Mouse (Mus musculus) lung, postnatal 4 days (tissue): ENCODE measurements around the gene Mrpl10.

Experiments used
- DNase-seq, 2 experiments: peaks; one replicate each; pipeline ENCODE4 v3.0.0; 2021

The Mrpl10 gene

DNA sequence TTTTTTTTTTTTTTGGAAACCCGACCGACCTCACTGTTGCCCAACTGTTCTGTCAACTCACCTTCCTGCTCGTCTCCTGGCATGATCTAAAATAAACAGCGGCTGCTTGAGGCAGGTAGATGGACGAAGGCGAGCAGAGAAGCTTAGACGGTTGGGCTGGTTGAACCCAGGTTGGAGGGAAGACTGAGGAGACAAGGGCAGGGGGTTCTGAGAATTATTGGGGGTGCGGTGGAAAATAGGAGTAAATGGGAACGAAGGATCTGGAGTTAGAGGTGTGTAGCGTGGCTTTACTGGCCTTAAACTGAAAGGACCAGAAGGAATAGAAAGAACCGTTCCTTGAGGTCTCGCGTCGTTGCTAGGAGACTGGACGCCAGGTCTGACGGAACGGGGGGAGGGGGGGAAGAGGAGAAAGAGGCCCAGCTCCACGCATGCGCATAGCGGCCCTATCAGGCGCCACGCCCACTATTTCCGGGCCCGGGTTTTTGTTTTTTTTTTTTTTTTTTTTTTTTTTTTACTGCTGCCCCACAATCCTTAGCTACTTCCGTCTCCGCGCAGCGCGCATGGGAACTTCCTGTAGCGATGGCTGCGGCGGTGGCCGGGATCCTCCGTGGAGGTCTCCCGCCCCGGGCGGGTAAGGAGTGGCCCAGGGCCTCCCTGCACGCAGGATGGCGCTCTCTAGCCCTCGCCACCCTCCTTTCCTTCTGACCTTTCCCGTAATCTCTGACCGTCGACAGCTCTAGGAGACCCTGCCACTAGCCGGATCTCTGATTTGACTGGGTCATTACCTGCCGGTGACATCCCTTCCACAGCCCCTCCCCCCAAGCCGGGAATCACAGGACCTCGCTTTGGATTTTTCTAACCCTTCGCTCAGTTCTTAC lies at the start of gene Mrpl10, which contains the start of gene Lrrc46:
Gene Mrpl10 (plus strand): TSS at position 539 of the 878 bp plus-strand sequence.
Gene Lrrc46 (minus strand): TSS at position 386 of the 878 bp plus-strand sequence.
- peak; percentile 90 to 91 for DNase-seq

DNA sequence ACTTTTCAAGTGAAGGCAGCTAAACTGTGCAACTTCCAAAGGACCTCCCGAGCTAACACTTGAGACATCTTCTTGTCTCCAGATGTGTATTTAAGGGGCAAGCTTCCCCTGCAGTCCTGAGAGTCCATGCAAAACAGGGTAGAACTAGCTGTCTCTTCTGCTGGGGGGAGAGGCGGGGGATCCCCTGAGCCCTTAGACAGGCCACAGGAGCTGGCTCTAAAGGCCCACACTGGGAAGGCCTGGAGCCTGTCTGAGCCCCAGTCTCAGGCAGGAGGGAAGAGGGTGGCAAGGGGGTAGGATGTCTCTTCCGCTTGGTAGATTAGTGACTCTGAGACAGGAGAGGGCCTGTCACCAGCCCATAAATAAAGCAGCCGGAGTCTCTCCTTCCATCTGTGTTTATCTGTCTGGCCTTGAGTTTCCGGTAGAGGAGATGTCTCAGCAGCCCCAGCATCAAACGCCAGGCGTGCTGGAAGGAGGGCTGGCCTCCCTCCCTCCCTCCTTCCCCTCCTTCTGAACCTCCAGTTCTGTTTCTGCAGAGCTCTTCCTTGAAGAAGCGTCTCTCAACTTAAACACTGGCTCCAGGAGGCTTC lies 48.5 kb upstream of the Mrpl10 start:
- DNase-seq: peak; percentile 43 to 72

DNA sequence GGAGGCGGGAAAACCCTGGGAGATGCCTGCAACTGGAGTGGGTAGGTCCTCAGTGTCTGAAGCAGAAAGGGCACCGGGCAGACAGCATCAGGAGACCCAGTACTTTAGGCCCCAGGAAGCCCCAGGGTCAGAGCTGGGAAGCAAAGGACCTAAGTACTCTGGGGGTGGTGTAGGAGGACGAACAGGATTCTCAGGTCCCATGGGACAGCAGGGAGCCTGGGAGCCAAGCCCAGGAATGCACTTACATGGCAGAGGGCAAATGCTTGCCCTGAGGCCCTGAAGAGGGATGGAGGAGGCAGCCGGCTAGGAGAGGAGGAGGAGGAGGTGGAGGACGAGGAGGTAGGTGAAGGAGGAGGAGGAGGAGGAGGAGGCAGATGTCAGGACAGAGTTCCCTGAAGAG lies 46.3 kb upstream of the Mrpl10 start:
- peak in 1 of 2 experiments; percentile 54 for DNase-seq

DNA sequence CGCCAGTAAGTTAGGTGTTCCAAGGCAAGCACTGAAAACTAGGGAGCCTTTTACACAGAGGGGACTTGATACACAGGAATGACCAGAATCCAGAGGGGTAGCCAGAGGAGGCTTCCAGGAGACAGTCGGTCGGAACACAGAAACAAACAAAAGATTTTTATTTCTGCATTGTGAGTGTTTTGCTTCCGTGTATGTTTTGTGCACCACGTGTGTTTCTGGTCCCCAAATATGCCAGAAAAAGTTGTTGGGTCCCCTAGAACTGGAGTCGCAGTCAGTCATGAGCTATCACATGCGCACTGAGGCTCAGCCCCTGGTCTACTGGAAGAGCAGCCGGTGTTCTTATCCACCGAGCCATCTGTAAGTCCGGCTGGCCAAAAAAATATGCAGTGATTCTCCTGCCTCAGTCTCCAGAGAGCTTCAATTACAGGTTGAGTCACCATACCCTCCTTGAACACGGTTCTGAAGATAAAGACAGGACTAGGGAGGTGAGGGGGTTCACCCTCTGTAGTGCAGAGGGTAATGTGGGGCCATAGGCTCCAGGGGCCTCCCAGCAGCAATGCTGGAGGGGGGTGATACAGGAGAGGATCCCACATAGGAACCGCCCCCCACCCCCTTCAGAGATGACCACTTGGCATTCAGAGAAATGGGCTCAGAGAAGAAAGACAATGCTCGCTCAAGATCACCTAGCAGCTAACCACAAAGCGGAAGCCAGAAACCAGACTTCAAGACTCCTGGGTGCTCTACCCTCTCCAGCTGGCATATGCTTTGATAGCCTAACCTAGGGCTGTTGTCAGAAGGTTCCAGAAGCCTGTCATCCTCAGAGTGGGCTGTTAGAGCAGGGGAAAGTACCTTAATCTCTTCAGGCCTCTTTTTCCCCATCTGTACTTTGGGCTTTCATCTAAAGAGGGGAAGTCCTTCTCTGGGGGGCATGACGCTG lies 45.3 kb upstream of the Mrpl10 start:
- DNase-seq: no peak

DNA sequence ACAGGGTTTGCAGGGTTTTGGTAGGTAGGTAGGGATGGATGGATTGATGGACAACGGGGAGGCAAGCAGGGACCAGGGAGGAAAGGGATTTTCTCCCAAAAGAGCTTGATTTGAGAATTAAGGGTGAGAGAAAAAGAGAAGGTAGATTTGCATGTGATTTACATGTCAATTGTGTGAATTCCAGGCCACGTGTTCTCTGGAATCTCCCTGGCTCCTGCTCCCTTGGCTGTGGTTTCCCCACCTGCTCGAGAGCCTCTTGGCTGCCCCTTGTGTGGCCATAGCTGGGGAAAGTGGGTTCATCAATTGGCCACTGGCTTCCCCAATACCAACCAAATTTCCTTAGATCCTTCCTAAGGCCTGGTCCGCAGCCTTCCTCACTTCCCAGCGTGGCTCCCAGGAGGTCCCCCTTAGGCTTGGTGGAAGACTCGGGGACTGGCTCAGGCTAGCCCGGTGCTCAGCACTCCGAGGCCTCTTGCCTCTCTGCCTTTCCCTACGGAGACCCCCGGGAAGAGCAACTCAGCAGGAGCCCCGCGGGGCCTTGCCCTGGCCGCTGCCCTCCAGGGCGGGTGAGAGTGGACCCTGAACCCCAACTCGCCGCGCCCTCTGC lies 44.5 kb upstream of the Mrpl10 start:
- DNase-seq: no peak

DNA sequence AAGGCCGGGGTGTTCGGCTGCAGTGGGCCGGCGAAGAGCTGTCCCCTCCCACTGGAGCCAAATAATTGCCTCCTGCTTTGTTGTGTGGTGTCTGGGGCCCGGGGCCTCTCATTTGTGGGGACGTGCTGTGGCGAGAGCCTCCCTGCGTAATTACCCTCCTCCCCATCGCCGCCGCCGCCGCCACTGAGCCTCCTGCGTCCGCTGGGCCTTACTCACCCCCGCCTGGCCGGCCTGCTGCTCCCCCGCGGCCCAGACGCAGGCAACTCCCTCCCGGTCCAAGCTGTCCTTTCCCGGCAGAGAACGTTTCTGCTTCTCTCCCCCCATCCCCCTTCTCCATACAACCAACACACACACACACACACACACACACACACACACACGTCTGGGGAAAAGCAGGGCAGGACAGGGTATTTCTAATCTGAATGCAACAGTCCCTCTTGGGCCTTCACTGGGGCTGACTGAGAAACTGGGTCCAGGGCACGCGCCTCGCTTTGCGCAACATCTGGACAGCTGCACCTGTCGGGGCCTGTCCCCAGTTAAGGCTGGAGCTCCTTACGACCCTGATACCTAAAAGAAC lies 43.9 kb upstream of the Mrpl10 start:
- DNase-seq: peak; percentile 51 to 66

DNA sequence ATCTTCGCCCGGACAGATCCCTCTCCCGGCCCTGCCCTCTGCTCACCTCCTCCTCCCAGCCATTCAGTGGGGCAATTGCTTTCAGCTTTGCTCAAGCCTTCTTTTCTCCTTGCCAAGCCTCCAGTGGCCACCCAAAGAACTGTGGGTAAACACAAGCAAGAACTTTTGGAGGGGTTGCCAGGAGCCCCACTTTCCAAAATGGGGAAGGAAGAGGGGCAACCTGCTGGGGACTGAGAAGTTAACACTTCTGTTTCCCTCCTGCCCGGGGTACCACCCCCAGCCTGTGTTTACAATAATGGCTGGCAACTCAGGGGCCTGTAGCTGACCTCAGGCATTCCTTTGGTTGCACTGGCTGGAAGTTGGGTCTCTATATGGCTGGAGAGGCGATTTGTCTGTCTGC lies 38.2 kb upstream of the Mrpl10 start:
- no peak for DNase-seq

DNA sequence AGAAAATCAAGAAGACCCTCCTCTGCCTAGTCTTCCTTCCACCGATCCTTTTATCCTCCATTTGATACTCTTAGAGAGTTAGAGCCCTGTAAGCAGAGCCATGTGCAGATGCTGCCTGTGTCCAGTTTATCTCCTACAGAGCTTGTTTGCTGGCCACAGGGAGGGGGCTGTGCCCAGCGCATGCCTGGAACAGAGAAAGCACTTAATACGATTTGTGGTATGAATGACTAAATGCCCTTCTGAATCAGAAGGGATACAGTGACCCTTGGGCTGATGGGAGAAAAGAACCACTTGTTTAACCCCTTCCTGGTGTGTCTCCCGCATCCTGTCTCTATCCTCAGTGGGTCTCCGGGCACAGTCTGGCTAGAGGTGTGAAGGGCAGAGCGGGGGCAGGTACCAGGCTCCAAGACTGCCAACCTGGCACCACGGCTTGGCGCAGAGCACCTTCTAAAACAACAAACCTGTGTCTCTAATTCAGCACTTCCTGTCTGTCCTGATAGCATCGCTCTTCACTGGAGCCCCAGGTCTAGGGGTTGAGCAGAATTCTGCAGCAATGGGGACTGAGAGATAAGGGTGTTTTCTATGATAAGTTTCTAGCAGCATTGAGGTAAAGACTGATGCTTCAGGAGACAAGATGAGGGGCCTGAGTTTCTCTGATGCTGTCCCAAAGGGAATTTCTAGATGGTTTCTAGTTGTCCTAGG lies 34.1 kb upstream of the Mrpl10 start:
- DNase-seq: no peak

DNA sequence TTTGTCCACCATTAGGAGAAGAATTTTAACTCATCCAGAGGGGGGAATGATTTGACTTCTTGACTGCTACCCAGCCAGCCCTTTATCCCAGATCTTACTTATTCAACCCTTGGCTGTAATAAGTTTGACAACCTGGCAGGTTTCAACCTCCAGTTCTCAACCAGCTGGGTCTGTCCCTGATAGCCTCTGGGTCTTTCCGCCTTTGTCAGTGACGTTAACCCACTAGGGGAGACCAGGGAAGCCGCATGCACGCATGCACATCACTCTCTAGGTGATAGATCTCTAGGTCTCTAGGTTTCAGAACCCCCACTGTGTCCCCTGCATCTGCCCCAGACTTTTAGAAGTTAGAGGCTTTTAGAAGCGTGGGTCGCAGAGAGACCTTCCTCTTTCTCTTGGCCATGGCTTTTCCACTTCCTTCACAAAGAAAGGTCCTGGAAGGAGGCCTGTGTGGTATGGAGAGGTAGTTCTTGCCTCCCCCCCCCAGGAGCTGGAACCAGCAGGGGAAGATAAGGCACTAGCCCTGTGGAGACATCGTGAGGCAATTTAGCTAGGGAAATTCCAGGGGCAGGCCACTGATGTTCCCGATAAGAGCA lies 32.1 kb upstream of the Mrpl10 start:
- no peak for DNase-seq

DNA sequence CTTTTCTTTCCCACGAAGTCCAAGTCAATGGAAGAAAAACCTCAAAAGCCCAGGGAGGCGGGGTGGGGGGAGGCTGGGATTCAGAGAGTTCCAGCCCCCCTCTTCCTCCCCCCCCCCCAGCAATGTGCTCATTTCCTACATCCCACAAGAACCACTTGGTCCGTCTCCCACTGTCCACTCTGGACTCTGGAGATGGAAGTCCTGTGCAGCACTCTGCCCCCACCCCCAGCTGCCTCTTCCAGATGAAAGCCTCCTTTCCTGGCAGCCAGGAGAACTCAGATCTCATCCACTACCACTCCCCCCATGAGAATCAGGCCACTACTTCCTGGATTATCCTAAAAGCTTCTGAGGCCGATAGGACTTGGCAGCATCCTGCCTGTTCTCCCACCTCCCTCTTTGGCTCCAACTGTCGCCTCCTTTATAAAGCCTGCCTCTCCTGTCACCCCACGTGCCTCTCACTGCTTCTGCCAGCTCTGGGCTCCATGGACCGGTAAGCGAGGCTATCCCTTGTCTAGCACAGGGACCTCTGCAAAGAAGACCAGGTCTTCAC lies 28.2 kb upstream of the Mrpl10 start, which contains the start of gene Sp6:
Gene Sp6 (plus strand): TSS at position 274 of the 550 bp plus-strand sequence.
- peak; percentile 21 to 61 for DNase-seq

DNA sequence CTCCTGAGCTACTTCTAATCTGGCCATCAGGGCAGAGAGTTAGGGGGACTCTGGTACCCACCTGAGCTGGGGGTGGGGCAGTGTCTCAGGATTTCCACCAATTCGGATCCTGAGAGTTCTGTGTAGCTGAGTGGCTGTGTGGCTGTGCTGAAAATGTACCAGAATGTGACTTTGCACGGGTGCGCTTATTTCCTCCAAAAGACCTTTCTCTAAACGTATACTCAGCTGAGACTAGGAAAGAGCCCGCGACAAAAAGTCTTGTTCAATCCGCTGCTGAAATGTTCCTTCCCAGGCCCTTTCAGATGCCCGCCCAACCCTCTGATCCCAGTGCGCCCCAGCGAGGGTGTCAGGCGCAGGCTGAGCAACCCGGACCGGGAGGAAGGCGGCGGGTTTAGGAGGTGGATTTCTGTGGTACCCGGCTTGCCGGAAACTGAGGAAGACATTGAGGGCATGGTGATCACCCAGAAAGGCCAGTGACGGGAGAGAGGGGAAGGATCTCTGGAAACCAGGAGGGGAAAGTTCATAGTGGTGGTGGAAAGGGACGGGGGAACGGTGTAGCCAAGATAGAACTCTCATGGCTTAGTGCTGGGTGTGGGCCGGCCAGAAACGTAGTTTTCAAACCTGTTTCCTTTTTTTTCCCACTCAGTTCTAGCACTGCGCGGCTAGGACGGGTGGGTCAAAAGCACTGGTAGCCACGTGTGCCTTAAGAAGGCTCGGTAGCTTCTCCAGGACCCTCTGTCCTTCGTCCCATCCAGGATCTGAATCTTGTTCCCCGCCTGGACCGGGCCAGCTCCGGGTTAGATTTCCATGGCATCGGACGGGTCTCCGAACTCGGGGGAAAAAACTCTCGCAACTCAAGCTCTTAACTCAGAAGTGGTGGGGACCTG lies 23.4 kb upstream of the Mrpl10 start:
- peak; percentile 36 to 41 for DNase-seq

DNA sequence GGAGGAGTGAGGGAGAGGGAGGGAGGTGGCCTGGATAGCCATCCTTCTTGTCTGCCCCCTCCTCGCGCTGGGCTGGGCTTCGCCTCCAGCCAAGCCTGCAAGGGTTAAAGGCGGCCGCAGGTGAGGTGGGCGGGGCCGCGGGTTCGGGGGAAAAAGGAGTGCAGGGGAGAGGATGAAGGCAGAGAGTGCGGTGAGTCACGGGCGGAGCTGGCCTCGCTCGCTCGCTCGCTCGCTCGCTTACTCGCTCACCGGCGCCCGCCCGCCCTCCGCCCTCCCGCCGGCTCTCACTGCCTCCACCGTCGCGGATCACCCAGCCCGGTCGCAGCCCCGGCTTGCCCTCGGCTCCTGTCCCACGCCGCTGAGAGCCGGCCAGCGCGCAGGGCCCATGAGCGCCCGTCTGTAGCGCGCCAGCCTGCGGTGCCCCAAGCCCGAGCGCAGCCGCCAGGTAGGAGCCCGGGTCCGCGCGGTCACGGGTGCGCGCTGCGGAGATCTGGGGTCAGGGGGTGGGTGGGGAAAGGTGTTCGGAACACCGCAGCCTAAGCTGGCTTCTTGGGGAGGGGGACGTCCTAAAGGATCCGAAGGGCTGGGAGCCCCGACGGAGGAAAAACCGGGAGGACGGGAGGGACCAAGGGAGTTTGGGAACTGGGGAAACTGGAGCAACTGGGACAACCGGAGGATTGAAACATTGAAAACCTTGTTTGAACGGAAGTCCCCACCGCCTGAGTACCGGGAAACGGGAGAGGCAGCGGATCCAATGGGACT lies 22.6 kb upstream of the Mrpl10 start:
- DNase-seq: peak in 1 of 2 experiments; percentile 44

DNA sequence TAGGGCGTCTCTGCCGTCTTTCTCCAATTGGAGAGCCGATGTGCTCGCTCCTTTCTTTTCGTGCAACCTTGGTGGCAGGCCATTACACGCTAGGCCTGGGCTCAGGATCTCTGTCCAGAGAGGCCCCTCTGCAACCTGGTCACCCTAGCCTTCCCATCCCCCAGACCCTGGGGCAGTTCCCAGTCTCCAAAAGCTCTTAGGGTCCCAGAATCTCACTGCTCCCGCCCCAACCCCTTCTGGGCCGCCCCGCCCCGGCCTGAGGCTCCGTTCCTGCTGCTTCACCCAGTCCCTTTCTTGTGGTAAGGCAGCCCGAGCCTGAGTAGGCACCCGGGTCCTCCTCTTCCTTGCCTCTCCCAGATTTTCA lies 22.0 kb upstream of the Mrpl10 start:
- DNase-seq: no peak

DNA sequence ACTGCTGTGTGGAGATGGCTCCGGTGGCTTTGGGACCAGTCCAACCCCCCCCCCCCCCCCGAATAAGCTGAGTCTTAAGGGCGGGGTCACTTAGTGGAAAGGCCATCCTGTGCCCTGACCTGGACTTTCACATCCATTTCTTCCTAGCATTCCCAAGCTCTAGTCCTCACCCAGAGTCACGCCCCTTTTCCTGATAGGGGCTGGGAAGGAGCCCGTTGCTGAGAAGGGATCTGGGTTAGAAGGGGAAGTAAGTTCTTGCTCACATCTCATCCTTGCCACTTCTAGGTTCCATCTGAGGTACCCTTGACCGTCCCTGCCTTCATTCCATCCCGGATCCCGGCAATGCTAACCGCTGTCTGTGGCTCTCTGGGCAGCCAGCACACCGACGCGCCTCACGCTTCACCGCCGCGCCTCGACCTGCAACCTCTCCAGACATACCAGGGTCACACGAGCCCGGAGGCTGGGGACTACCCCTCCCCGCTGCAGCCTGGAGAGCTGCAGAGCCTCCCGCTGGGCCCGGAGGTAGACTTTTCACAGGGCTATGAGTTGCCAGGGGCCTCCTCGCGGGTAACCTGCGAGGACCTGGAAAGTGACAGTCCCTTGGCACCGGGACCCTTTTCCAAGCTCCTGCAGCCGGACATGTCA lies 20.1 kb upstream of the Mrpl10 start:
- DNase-seq: peak in 1 of 2 experiments; percentile 12

DNA sequence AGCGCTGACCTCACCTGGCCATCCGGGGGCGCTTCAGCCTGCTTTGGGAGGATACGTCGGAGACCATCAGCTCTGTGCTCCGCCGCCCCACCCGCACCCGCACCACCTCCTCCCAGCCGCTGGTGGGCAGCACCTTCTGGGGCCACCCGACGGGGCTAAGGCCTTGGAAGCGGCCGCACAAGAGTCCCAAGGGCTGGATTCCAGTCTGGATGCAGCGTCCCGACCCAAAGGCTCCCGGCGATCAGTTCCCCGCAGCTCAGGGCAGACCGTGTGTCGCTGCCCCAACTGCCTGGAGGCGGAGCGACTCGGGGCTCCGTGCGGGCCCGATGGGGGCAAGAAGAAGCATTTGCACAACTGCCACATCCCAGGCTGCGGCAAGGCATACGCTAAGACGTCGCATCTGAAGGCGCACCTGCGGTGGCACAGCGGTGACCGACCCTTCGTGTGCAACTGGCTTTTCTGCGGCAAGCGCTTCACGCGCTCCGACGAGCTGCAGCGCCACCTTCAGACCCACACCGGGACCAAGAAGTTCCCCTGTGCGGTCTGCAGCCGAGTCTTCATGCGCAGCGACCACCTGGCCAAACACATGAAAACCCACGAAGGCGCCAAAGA lies 19.4 kb upstream of the Mrpl10 start:
- peak; percentile 89 to 90 for DNase-seq

DNA sequence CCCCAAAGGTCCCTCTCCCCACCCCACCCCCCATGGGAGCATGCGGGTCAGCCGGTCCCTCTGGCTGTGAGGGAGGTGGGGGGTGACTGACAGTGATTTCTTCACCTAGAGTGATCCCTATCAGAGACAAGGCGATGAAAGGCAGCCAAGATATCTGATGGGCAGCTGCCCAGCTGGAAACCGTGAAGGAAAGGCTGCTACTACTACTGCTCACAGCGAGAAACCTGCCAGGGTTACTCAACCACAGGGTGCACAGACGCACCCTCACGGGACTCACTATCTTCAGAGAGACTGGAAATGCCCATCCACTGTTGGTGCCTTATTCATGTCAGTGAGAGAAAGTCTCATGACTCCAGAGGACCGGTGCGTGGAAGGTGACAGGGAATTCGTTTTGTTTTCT lies 16.4 kb upstream of the Mrpl10 start:
- DNase-seq: no peak

DNA sequence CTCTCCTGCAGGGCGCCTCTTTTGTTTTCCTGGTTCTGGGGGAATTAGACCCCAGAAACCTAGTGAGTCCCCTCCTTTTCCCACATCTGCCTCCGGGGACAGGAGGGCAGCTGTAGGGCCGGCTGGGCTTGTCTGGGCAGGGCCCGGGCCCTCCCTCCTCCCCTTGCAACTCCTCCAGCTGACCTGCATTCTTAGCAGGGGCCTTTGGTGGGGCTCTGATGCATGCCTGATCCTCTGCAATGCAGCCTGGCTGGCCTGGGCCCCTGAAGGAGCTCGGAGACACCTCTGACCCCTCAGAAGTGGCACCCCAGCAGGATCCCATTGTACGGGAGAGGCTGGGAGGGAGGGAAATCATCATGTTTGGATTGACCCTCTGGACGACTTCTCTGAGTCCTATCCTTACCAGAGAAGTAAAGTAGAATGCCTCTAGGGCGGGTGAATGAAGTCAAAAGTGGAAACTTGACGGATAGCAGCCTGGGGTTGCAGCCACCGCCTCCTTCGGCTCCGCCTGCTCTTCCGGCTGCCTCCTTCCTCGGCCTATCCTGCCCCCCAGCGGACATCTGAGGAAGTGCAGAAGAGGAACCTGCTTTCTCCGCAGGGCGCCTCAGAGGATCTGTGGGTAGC lies 15.5 kb upstream of the Mrpl10 start:
- peak; percentile 90 to 93 for DNase-seq
